8 mouse cellular contexts compared by ENCODE assay signal in genomic region chr6:146576903-146577302, GRCm38 (mm10). TPM values are rescaled to one million over a fixed set of nuclear protein-coding genes. Genes with fewer than 3 reads are reported as not detected.
DNase-seq lines count a peak whose midpoint lies in the region; ATAC-seq and TF ChIP-seq lines count a peak whose summit lies in the region.

Gene Fgfr1op2, plus strand, starts transcription at chr6:146577203.

- DNase-seq in frontal cortex, adult 2 months (ENCODE audit: extremely low spot score in 1 of 2, low spot score in 1 of 2): no peak
- DNase-seq in frontal cortex, postnatal 25 days (ENCODE audit: low spot score in 2 of 2): no peak
- peak; percentile 7 for DNase-seq in MN1 (ENCODE audit: low spot score)
- no peak for DNase-seq in forebrain, embryonic 14.5 days (ENCODE audit: low spot score)
- DNase-seq in liver, embryonic 14.5 days (ENCODE audit: low read depth in 3 of 3, low spot score in 3 of 3): peak in 1 of 3 experiments; percentile 4
- DNase-seq in yolk sac, embryonic 10.5 days (ENCODE audit: low spot score): no peak
- no peak for DNase-seq in kidney, postnatal 14 days

- H3K9ac ChIP-seq in forebrain, embryonic 14.5 days (ENCODE audit: low read length): peak within 1 kb of the TSS; percentile 93
- peak within 1 kb of the TSS; percentile 85 for H3K9ac ChIP-seq in hindbrain, embryonic 12.5 days
- H3K9ac ChIP-seq in liver, embryonic 14.5 days (replicated peaks): peak within 1 kb of the TSS; percentile 91

- TF ChIP-seq CTCF in liver, embryonic 14.5 days (IDR thresholded peaks at IDR 0.05; ENCODE audit: low read depth): no peak

- peak within 1 kb of the TSS; percentile 96 for H3K27ac ChIP-seq in forebrain, embryonic 14.5 days (ENCODE audit: low read depth, low read length)
- H3K27ac ChIP-seq in hindbrain, embryonic 12.5 days: peak within 1 kb of the TSS; percentile 94
- H3K27ac ChIP-seq in liver, embryonic 14.5 days: peak within 1 kb of the TSS; percentile 91

- TF ChIP-seq EP300 in liver, embryonic 14.5 days (IDR thresholded peaks at IDR 0.05; ENCODE audit: low read depth): no peak

- no peaks in the 10 kb centered on the region for H3K9me3 ChIP-seq in forebrain, embryonic 14.5 days (replicated peaks; ENCODE audit: control insufficient read depth, low read length)
- H3K9me3 ChIP-seq in hindbrain, embryonic 12.5 days (replicated peaks): no peaks in the 10 kb centered on the region
- H3K9me3 ChIP-seq in liver, embryonic 14.5 days (ENCODE audit: control insufficient read depth, low read length): no peaks in the 10 kb centered on the region

- H3K4me3 ChIP-seq in forebrain, embryonic 14.5 days (ENCODE audit: low read depth, low read length): peak within 1 kb of the TSS; percentile 85
- peak within 1 kb of the TSS; percentile 85 for H3K4me3 ChIP-seq in hindbrain, embryonic 12.5 days
- peak within 1 kb of the TSS; percentile 69 to 86 for H3K4me3 ChIP-seq in liver, embryonic 14.5 days (ENCODE audit: insufficient read depth in 1 of 2, low read depth in 2 of 2, low read length in 2 of 2)

- H3K4me1 ChIP-seq in forebrain, embryonic 14.5 days (ENCODE audit: control insufficient read depth, insufficient read depth, low read length): peaks cover 22% of the 10 kb centered on the region
- peaks cover 29% of the 10 kb centered on the region for H3K4me1 ChIP-seq in hindbrain, embryonic 12.5 days
- peaks cover 13 to 27% of the 10 kb centered on the region in 2 experiments for H3K4me1 ChIP-seq in liver, embryonic 14.5 days (replicated peaks; ENCODE audit: control insufficient read depth in 2 of 2, insufficient read depth in 2 of 2, low read length in 1 of 2)

- WGBS in forebrain, embryonic 14.5 days: under 1% methylated on average over 13 of the region's 13 CpGs
- 2% methylated on average over 13 of the region's 13 CpGs for WGBS in hindbrain, embryonic 12.5 days
- under 1% methylated on average over 13 of the region's 13 CpGs for WGBS in liver, embryonic 14.5 days (ENCODE audit: insufficient replicate concordance)

- H3K27me3 ChIP-seq in forebrain, embryonic 14.5 days (replicated peaks; ENCODE audit: control insufficient read depth, insufficient read depth, low read length): no peaks in the 10 kb centered on the region
- H3K27me3 ChIP-seq in hindbrain, embryonic 12.5 days: no peaks in the 10 kb centered on the region
- H3K27me3 ChIP-seq in liver, embryonic 14.5 days (ENCODE audit: control insufficient read depth, insufficient read depth, low read length): no peaks in the 10 kb centered on the region

- H3K36me3 ChIP-seq in forebrain, embryonic 14.5 days (ENCODE audit: control insufficient read depth, insufficient read depth, low read length): no peaks in the 10 kb centered on the region
- H3K36me3 ChIP-seq in hindbrain, embryonic 12.5 days: no peaks in the 10 kb centered on the region
- H3K36me3 ChIP-seq in liver, embryonic 14.5 days (replicated peaks; ENCODE audit: control insufficient read depth, insufficient read depth, low read depth): no peaks in the 10 kb centered on the region; the same call in 1 of the 2 replicates

- peak within 1 kb of the TSS; percentile 70 for H3K4me2 ChIP-seq in forebrain, embryonic 14.5 days (ENCODE audit: low read length)
- H3K4me2 ChIP-seq in hindbrain, embryonic 12.5 days (replicated peaks): peak within 1 kb of the TSS; percentile 86
- peak within 1 kb of the TSS; percentile 91 for H3K4me2 ChIP-seq in liver, embryonic 14.5 days (ENCODE audit: low read depth)

- ATAC-seq in forebrain, embryonic 14.5 days: no peak; the same call in 1 of the 2 replicates
- ATAC-seq in hindbrain, embryonic 12.5 days (ENCODE audit: low FRiP score): no peak
- ATAC-seq in liver, embryonic 14.5 days (ENCODE audit: insufficient read depth): peak; percentile 14; the same call in 1 of the 2 replicates

RNA-seq across cellular contexts. Expression of gene Fgfr1op2, which starts in this region (rescaled TPM):
- 74.8 and 75.5 TPM in 2 replicates for polyA plus RNA-seq in frontal cortex, adult 2 months (2012; rRNA removed)
- polyA plus RNA-seq in forebrain, embryonic 14.5 days (2014; fragmentation: Nextera tagmentation; extraction: Ambion mirVana): 56.1 TPM in 2 replicates
- polyA plus RNA-seq in hindbrain, embryonic 12.5 days (2016; fragmentation: Nextera tagmentation; extraction: Ambion mirVana): 67.0 and 73.9 TPM in 2 replicates
- polyA plus RNA-seq in liver, embryonic 14.5 days (2012; rRNA removed): 23.3 and 42.1 TPM in 2 replicates
- polyA plus RNA-seq in liver, embryonic 14.5 days (2014; fragmentation: Nextera tagmentation; extraction: Ambion mirVana): 92.6 and 99.8 TPM in 2 replicates
